Mouse (Mus musculus): Measurements from ENCODE around the gene Pced1b.

- no peak for TF ChIP-seq GATA1 (IDR thresholded peaks at IDR 0.05; ENCODE audit: borderline replicate concordance, low read length)
- TF ChIP-seq FLI1 (IDR thresholded peaks at IDR 0.05; ENCODE audit: low read length), result no peak
These were observed 175.5 kb downstream of the Pced1b start for GRCm38 (mm10) chr15:97422212-97422944.

Data from megakaryocyte, embryonic 14.5 days (primary cell).